Mouse (Mus musculus) brain, adult 2 months (tissue): ENCODE data around the gene Rgs19.

Experiments
- DNase-seq: peaks from one replicate; pipeline ENCODE4 v3.0.0; 2011; ENCODE audit warnings: low read depth, low spot score

Rgs19 gene

DNA sequence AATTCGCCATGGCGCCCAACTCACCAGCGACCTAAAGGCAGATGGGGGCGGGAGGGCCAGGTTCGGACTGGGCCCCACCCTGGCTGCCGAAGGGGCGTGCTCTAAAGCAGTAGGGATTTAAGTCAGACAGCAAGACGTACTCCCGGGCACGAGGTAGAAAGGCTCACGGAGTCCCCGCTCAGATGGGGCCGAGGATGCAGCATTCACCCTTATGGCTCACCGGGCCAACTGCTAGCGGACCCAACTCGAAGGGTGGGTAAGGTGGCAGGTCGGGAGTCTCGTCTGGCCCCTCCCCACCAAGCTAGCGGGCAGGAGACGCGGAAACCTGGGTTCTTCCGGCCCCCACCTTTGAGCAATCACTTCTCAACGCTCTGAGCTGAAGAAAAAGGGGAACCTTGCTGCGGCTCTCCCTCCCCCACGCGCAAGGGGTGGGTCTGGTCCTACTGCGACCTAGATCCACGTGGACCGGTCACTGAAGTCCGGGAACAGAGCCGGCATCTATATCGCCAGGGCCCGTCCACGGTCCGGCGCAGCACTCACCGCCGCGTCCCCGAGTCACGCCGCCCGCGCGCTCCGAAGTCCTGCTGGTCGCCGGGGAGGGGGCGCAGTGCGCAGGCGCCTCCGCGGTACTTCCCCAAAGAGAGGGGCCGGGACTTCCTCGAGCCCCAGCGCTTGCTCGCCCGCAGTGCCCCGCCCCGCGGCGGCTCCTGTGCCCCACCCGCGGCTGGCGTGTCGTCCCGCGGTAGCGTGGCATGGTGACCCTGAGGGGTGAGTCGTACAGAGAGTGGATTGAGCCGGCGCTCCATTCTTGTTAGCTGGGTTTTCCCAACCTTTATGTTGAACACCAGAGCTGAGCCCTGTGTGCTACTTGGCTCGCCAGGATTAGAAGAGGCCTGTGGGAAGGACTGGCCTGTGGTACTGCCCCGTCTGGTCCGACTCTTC lies at the start of gene Rgs19:
TSS of gene Rgs19 (minus strand) at position 639 of the 942 bp plus-strand sequence.
- DNase-seq, result peak; percentile 89

- no peak for DNase-seq
Measured at GRCm38 (mm10) chr2:181730051-181730450, 36.3 kb upstream of the Rgs19 start.

GRCm38 (mm10) chr2:181727659-181728262 lies 34.0 kb upstream of the Rgs19 start:
- no peak for DNase-seq

DNA sequence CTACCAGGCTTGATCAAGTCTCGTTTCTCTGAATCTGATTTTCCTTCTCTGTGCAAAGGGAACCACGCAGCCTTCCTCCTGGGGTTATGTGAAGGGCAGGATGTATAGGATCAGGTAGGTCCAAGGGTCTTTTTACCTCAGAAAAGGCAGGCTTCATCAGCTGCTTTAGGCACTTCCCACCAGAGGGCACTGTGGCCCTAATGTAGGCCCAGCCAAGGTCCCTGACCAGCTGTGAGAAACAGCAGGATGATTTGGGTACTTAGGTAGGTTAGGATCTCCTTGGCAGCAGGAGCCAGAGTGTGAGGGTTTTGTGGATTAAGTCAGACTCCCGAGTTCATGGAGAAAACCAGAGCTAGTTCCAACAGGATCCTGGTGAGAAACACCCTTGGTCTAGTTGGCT lies 28.4 kb upstream of the Rgs19 start:
- peak; percentile 73 for DNase-seq

DNA sequence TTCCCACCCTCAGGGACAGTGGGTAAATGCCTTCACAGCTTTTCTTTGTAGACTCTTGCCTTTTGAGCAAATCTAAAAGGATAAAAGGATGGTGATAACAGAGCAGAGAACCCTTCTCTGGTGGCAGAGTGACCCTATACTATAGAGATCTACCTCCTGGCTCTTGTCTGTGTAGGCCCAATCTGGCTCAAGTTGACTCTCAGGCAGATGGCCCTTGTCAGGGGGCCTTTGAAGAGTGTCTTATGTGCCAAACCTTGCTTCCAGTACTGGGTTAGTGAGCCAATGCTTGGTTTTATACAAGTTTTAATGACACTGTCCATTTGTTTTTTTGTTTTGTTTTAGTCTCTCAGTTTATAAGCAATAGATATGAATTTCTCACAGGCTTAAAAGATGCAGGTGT lies 27.4 kb upstream of the Rgs19 start:
- peak; percentile 96 for DNase-seq

GRCm38 (mm10) chr2:181720061-181720460 lies 26.3 kb upstream of the Rgs19 start:
- DNase-seq, result peak; percentile 70

DNA sequence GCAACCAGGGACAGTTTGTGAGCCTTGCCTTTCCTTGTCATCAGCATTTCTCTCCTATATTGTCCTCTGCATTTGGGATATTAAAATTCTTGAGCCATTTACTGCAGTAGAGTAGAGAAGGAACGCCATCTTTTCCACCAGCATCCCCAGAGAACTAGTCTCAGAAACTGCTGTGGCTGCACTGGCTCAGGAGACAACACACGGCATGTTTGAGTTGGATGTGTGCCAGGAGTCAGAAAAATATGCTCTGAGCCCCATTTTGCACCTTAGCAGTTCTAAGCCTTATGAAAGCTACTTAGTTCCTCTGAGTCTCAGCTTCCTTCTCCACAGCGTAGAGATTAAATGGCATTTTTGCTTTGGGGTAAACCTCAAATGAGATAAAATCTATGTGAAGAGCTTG lies 23.2 kb upstream of the Rgs19 start:
- DNase-seq, result peak; percentile 63

GRCm38 (mm10) chr2:181715382-181715781 lies 21.6 kb upstream of the Rgs19 start:
- DNase-seq, result no peak

- DNase-seq, result peak; percentile 85
Measured at GRCm38 (mm10) chr2:181714903-181715326, 21.1 kb upstream of the Rgs19 start, which contains the start of gene Oprl1. Oprl1 (plus strand) TSS chr2:181715016.

DNA sequence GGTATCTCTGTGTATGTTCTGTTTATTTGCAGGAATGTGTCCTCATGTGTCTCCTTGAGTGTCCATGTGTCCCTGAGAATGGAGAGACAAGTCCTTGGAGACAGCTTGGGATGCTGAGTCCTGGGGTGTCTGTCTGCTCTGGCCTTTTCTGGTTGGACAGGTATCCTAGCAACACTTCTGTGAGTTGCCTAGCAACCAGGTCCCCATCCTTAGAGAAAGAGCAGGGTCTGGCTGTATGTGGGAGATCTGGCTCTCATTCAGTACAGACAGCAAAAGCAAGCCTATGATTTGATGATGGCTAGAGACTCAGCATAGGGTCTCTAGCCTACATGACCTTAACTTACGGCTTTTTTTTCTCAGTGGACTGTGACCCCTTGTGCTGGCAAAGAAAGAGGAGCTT lies 20.0 kb upstream of the Rgs19 start:
- peak; percentile 94 for DNase-seq

GRCm38 (mm10) chr2:181706668-181707067 lies 12.9 kb upstream of the Rgs19 start:
- peak; percentile 63 for DNase-seq

DNA sequence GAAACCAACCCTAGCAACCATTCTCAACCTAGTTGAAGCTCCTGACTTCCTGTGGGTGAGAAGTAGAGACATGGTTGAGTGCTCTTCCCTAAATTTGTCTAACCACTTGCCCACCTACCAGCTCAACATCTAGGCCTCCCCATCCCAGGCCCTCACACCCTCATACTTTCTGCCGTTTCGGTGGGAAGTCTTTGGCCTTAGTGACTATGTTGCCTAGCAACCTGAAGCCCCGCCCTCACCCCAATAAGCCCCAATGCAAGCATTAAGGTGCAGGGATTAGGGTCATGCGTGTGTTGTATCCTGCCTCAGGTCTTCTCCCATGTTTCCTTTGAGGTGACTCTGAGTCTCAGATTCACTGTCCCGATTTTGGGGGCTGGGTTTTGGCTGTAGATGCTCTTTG lies 4.5 kb upstream of the Rgs19 start, which contains the start of gene Lkaaear1:
TSS of gene Lkaaear1 (minus strand) at position 202 of the 400 bp plus-strand sequence.
- DNase-seq, result no peak

DNA sequence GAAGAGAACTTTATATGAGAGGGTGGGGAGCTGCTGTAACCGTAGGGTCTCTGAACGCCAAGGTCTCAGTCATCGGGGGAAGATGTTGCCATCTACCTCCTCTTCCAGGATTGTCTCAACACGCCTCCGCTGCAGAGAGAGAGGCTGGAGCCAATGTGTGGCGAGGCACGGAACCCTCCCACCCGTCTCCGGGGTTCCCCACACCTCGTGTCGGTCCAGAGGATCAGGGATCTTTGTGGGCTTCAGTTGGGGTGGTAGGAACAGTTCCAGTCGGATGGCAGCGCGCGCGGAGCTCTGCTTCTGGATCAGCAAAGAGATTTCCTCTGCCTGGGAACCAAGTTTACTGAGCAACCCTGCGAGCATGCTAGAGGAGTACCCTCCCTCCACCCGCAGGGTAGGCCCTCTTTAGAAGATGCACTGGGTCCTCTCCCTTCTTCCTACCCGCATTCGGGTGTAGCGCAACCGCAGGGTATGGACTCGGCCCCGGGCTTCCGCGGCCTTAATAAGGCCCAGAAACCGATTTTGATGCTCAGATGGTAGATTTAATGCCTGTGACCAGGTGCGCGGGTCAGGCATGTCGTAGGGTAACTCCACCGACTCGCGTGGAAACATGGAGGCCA lies 3.1 kb upstream of the Rgs19 start:
- DNase-seq, result no peak

DNA sequence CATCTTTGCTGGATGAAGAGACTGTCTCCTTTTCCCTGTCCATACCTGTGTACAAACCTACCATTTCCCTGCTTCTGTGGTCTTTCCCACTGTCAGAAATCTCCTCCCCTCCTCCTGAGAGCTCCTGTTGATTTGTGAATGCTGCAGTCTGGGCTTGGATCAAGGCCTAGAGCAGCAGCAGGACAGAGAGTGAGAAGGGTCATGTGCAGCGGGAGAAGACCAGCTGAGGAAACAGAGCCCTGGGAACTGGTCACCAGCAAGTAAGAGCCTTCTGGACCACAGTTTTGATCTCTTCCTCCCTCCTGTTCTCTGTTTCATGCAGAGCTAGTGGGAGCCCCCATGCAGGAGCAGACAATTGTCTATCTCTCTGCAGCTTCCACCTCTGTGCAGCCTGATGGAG lies 2.0 kb upstream of the Rgs19 start:
- no peak for DNase-seq

DNA sequence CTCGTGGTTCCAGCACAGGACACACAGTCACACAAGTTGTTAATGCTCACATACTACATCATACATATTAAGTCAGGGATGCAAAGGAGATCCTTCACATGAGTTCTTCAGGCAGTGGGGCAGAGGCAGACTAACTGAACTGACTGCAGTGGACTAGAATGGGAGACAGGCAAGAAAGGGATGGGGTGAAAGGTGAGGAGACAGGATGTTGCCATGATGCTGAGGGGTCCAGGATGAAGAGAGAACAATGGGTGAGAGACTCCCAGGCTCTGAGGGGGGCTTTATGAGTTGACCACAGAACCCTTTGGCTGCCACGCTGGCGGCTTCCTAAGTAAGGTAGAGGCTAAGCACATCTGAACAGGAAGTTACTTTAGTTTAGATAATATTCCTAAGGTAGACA lies 804 bp upstream of the Rgs19 start:
- DNase-seq, result no peak

DNA sequence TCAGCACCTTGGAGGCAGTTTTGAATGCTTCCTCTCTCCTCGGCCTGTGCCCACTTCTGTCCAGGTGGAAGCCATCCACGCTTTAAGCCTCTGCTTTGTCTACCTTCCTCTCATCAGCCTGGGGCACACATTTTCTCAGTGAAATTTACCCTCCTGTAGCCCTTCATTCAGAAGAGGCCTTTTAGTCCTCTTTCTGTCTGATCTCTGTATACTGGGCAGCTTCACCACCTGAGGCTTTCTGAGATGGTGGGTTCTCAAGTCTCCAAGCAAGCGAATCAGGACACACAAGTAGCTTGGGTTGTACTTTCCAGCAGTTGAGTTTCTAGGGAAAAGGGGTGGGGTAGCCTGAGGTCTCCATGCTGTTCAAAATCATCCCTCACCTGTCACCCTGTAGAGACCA lies 1.5 kb downstream of the Rgs19 start:
- no peak for DNase-seq

DNA sequence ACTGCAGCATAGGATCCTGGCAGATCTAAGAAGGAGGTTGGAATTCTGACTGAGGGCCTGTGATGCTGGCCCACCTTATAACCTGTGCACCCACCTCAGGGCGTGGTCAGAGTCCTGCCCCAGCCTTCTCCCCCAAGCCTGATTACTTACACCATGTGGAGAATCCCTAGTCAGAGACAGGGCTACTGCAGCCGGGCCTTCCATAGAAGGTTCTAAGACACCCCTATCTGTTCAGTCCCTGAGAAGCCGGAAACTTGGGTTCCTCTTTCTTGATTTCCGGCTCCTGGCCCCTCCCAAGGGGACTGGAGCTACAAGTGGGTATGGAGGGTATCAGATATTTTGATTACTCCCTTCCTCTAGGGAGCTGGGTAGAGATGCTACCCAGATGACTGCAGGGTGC lies 2.2 kb downstream of the Rgs19 start:
- no peak for DNase-seq

GRCm38 (mm10) chr2:181691083-181691482 lies 2.7 kb downstream of the Rgs19 start:
- no peak for DNase-seq

- DNase-seq, result no peak
Measured at GRCm38 (mm10) chr2:181689466-181690160, 4.2 kb downstream of the Rgs19 start.

DNA sequence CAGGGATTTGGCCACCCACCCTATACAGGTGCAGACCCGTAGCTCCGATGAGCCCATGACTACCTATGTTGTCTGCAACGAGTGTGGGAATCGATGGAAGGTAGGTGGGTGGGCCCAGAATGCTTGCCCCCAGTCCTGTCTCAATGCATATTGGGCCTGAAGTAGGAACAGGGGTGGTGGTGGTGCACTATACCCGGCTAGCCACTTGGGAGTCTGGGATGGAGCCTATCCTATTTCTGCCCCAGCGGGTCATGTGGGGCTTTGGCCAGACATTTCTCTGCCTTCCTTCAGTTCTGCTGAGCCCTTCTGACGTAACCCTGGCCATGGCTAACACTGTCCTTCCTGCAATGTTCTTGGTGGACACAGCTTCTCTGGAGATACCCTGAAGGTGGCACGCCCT lies 6.2 kb downstream of the Rgs19 start:
- no peak for DNase-seq

- DNase-seq, result no peak
Measured at GRCm38 (mm10) chr2:181685686-181686085, 8.1 kb downstream of the Rgs19 start.

DNA sequence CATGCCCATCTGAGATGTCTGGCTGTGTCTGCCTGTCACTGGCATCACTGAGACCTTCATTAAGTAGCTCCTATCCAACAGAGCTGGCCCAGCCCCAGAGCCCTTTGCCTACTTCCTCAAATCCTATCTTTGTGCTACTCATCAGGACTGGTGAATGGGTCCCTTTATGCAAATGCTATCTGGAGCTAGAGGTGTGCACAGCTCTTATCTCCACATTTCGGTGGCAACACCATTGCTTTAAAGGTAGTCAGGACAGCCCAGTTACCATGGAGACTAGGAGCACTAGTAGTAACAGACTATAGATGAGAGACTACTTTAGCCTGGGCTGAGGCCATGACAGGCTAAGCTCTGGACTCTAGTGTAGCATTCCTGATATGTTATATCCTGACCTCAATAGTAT lies 9.1 kb downstream of the Rgs19 start:
- no peak for DNase-seq
